Mouse (Mus musculus) midbrain, embryonic 12.5 days (tissue): Measurements from ENCODE around the gene Morc2a. TPM values are rescaled to one million over a fixed set of nuclear protein-coding genes. Genes with fewer than 3 reads are reported as not detected.

Source experiments
- ATAC-seq: fragments of 200-750 bp; cut with Nextera tagmentation; 2 replicates; pipeline ENCODE4 v1.8.0; 2017; ENCODE audit warnings: low read depth, moderate TSS enrichment, moderate library complexity; ENCODE audit not compliant: low FRiP score
- H3K27ac ChIP-seq: fragments of 300-500 bp; sonication (generic); replicated peaks from 2 replicates; pipeline ENCODE4 v1.5.1; 2016; ENCODE audit warnings: mild to moderate bottlenecking
- H3K27me3 ChIP-seq: fragments of 300-500 bp; sonication (generic); 2 replicates; pipeline ENCODE4 v1.6.1; 2016; ENCODE audit warnings: mild to moderate bottlenecking
- H3K36me3 ChIP-seq: fragments of 300-500 bp; sonication (generic); 2 replicates; pipeline ENCODE4 v1.6.1; 2016
- H3K4me1 ChIP-seq: fragments of 300-500 bp; sonication (generic); 2 replicates; pipeline ENCODE4 v1.6.1; 2016
- H3K4me2 ChIP-seq: fragments of 300-500 bp; sonication (generic); replicated peaks from 2 replicates; pipeline ENCODE4 v1.6.1; 2016; ENCODE audit warnings: mild to moderate bottlenecking, moderate library complexity
- H3K4me3 ChIP-seq: fragments of 300-500 bp; sonication (generic); 2 replicates; pipeline ENCODE4 v1.5.1; 2016; ENCODE audit warnings: mild to moderate bottlenecking
- H3K9ac ChIP-seq: fragments of 300-500 bp; sonication (generic); replicated peaks from 2 replicates; pipeline ENCODE4 v1.6.1; 2016; ENCODE audit warnings: mild to moderate bottlenecking, moderate library complexity
- H3K9me3 ChIP-seq: fragments of 300-500 bp; sonication (generic); 2 replicates; pipeline ENCODE4 v1.6.1; 2016; ENCODE audit warnings: mild to moderate bottlenecking
- WGBS: fragments of 180-500 bp; shearing (Covaris S2); methylation state at CpG from one replicate; pipeline ENCODE4 v1.1.7; 2016; 5-methylcytosine and 5-hydroxymethylcytosine counted together
- polyA plus RNA-seq: library from polyadenylated mRNA; unstranded; fragments of >200 nt; fragmentation: Nextera tagmentation; extraction: Ambion mirVana; gene quantifications from 2 replicates; pipeline ENCODE4 v1.2.1, GENCODE M21; 2016

Gene Morc2a
- polyA plus RNA-seq, 1 experiment from 2014 or later = 56.5 TPM

DNA sequence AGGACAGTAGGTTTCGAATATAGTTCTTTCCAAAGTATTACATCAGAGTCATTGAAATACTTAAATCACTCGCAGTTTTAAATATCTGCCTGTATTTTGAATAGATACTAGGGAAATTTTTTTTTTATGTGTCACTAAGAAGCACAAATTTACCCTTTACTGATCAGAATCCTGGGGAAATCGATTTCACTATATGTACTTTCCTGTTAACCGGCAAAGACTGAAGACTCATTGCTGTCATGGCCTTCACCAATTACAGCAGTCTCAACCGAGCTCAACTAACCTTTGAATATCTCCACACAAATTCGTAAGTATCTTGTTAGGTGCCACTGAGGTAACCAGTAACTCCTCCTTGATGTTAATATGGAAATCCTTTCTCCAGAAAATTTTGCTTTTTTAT, 1.1 kb downstream of the Morc2a start:
- 94% methylated on average over 6 of the region's 6 CpGs for WGBS
- no peak overlapping the region for H3K9ac ChIP-seq
- H3K36me3 ChIP-seq = peaks cover 36% of the 10 kb centered on the region
- peak overlapping the region; percentile 69 for H3K4me3 ChIP-seq
- peaks cover 15% of the 10 kb centered on the region for H3K9me3 ChIP-seq
- H3K4me1 ChIP-seq = peaks cover 17% of the 10 kb centered on the region
- no peak overlapping the region for H3K27ac ChIP-seq
- peak overlapping the region; percentile 71 for H3K4me2 ChIP-seq
- no peaks in the 10 kb centered on the region for H3K27me3 ChIP-seq
- no peak for ATAC-seq

DNA sequence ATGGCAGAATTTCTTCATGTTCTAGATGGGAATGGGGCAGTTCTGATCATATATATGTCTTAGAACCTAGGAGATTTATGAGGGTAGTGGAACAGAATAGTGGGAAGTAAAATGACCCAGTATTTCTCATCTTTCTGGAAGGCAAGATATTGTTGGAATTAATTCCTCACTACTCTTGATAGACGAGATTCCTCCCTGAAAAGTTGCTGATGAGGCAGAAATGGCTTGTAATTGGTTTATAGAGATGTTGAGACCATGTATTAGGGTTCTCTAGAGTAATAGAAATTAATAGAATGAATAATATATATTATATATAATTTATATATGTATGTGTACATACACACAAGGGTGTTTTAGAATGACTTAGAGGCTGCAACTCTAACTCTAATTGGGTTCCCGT, 13.0 kb downstream of the Morc2a start:
- Histone ChIP-seq H3K36me3 (peaks cover 43% of the 10 kb centered on the region), H3K27me3 (no peaks in the 10 kb centered on the region), H3K27ac (no peak overlapping the region), H3K4me3 (no peak overlapping the region), H3K4me2 (no peak overlapping the region), H3K4me1 (no peaks in the 10 kb centered on the region), H3K9ac (no peak overlapping the region), H3K9me3 (no peaks in the 10 kb centered on the region)
- 90% methylated on average over 2 of the region's 2 CpGs for WGBS
- no peak for ATAC-seq

DNA sequence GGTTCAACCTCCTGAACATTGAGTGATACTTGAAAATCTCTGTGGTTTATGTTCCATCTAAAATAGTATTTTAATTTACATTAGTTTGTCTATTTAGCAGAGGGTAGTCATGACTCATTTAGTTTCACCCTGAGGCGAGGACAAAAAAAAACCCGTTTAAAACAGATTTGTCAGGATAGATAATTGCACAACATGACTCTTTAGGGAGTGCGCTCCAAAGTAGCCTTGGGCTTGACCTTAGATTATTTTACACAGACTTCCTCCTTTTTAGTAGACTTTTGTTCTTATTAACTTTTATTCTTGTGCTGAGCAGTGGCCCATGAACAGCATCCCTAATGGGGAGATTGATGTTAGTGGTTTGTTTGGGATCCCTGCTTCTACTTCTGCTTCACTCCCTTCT, 18.5 kb downstream of the Morc2a start:
- H3K27ac ChIP-seq = no peak overlapping the region
- peaks cover 78% of the 10 kb centered on the region for H3K36me3 ChIP-seq
- no peak for ATAC-seq

DNA sequence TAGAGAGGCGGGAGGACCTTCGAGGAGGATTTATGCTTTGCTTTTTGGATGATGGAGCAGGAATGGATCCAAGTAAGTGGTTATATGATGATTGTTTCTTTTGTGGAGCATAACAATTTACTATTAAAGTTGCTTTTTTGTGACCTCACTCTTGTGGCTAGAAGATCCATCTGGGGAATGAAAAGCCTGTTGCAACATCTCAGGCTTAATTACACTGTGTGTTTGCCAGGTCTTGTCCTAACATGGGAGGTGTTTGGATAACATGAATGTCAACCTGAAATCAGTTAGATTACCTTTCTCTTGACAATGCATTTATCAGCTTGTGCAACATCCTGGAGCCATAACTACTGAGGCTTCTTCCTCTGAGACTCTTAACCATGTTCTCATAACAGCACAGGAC, 19.8 kb downstream of the Morc2a start:
- H3K4me1 ChIP-seq = no peaks in the 10 kb centered on the region
- H3K27me3 ChIP-seq = no peaks in the 10 kb centered on the region
- 93% methylated on average over 2 of the region's 2 CpGs for WGBS
- no peaks in the 10 kb centered on the region for H3K9me3 ChIP-seq
- no peak overlapping the region for H3K4me2 ChIP-seq
- no peak for ATAC-seq
- peaks cover 81% of the 10 kb centered on the region for H3K36me3 ChIP-seq
- no peak overlapping the region for H3K9ac ChIP-seq
- H3K27ac ChIP-seq = no peak overlapping the region
- no peak overlapping the region for H3K4me3 ChIP-seq

More for the DNA sequence above, 18.5 kb downstream of the Morc2a start:
- H3K4me3 ChIP-seq = no peak overlapping the region
- 90% methylated on average over 3 of the region's 3 CpGs for WGBS
- no peaks in the 10 kb centered on the region for H3K9me3 ChIP-seq
- no peaks in the 10 kb centered on the region for H3K27me3 ChIP-seq
- no peak overlapping the region for H3K9ac ChIP-seq
- H3K4me1 ChIP-seq = no peaks in the 10 kb centered on the region
- H3K4me2 ChIP-seq = no peak overlapping the region

DNA sequence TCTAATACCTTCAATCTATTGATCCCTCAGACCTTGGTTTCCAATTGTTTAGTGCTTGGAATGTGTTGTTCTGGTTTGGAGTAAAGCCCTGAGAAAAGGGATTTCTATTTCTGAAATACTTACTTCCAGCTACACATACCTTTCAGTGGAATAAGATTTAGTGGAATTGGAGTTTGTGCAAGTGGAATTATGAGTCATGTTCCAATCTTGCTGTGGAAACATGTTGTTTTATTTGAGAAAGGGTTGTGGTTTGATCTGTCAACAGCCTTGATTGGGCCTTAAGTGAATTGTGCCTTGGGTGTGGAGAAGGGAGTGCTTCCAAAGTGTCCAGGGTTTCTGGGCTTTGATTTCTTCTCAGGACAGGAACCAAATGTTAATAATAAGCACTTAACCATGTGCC, 20.9 kb downstream of the Morc2a start:
- Histone ChIP-seq H3K9ac (no peak overlapping the region), H3K27ac (no peak overlapping the region), H3K36me3 (peaks cover 81% of the 10 kb centered on the region), H3K9me3 (no peaks in the 10 kb centered on the region), H3K4me2 (no peak overlapping the region), H3K27me3 (no peaks in the 10 kb centered on the region), H3K4me1 (no peaks in the 10 kb centered on the region), H3K4me3 (no peak overlapping the region)
- ATAC-seq = no peak

DNA sequence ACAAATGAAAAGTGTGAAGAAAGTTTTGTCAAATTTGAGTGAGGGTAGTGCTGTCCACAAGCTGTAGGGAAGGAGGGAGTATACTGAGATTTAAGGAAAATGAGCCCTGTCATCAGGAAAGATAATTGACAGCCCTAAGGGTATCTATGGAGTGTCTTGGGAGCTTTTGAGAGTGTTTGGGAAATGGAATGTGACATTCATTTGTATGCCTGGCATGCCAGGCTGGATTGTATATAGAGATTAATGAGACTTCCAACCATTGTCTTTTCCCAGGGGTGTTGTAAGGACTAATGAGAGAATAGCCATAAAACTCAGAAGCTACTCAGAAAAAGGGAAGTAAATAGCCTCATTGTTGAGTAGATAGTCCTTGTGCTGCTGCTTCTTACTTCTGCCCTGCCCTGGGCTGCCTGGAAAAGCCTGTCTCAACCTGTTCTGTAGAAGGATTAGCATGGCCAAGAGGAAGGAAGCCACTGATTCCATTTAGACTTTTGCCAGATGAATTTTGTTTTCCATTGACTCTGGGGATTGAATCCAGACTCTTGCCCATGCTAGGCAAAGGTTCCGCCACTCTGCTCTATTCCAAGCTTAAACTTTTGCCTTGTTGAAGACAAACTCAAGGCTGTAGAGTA, 22.1 kb downstream of the Morc2a start:
- peaks cover 88% of the 10 kb centered on the region for H3K36me3 ChIP-seq

DNA sequence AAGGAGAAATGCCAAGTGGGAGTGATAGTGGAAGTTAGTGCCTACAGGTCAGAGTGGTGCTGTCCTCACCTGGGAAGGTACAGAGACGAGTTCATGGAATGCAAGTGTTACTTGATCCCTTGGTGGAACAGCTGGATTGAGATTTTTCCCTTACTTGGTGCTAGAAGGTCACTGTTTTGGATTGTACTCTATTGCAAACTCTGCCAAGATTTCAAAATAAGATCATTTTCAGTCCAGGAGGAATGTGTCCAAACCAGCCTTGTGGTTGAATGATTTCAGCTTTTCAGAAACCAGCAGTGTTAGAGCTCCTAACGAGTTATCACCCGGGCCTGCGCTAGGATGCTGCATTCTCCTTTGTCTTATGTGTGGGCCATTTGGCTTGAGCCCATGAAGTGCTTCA, 25.6 kb downstream of the Morc2a start:
- H3K27me3 ChIP-seq = no peaks in the 10 kb centered on the region
- no peak overlapping the region for H3K4me3 ChIP-seq
- H3K4me2 ChIP-seq = no peak overlapping the region
- ATAC-seq = no peak
- no peak overlapping the region for H3K9ac ChIP-seq
- WGBS = 84% methylated on average over 4 of the region's 4 CpGs
- H3K9me3 ChIP-seq = no peaks in the 10 kb centered on the region
- H3K4me1 ChIP-seq = no peaks in the 10 kb centered on the region
- peaks cover 96% of the 10 kb centered on the region for H3K36me3 ChIP-seq
- H3K27ac ChIP-seq = no peak overlapping the region

More for the DNA sequence above, 22.1 kb downstream of the Morc2a start:
- no peaks in the 10 kb centered on the region for H3K9me3 ChIP-seq
- no peak overlapping the region for H3K4me2 ChIP-seq
- no peak overlapping the region for H3K9ac ChIP-seq
- H3K4me3 ChIP-seq = no peak overlapping the region
- no peaks in the 10 kb centered on the region for H3K27me3 ChIP-seq
- no peak for ATAC-seq
- no peak overlapping the region for H3K27ac ChIP-seq
- WGBS = 98% methylated on average over 1 of the region's 1 CpGs
- no peaks in the 10 kb centered on the region for H3K4me1 ChIP-seq

DNA sequence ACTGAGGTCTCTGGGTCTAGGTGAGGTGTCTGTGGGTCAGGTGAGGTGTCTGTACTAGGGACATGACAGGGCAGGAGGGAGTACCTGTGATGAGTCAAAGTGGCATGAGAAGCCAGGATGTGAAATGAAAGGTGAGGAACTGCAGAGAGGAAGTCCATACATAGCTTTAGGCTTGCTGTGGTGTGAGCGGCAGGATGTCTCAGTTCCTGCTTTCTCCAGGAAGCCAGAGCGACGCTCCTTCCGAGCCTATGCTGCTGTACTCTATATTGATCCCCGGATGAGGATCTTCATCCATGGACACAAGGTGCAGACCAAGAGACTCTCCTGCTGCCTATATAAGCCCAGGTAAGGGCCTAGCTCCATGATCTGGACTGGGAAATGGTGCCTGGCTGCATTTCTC, 27.4 kb downstream of the Morc2a start:
- Histone ChIP-seq H3K27me3 (no peaks in the 10 kb centered on the region), H3K4me1 (no peaks in the 10 kb centered on the region), H3K36me3 (peaks cover 97% of the 10 kb centered on the region), H3K4me3 (no peak overlapping the region), H3K4me2 (no peak overlapping the region), H3K27ac (no peak overlapping the region), H3K9me3 (no peaks in the 10 kb centered on the region), H3K9ac (no peak overlapping the region)
- no peak for ATAC-seq
- WGBS = 100% methylated on average over 5 of the region's 5 CpGs

DNA sequence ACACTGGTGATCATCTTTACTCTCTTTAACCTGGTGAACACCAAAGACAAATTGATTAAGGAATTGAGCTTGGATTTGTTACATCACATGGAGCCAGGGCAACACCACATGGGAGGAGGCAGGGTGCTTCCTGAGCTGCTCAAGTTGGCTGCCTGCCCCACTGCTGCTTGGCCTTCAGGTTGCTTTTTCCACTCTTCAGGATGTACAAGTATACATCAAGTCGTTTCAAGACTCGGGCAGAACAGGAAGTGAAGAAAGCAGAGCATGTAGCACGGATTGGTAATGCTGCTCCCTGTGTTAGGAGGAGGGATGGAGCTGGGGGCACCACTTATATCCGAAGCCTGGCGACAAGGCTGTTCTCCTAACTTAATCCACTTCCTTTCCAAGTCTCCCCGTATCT, 28.2 kb downstream of the Morc2a start:
- Histone ChIP-seq H3K4me3 (no peak overlapping the region), H3K27ac (no peak overlapping the region), H3K27me3 (no peaks in the 10 kb centered on the region), H3K4me2 (no peak overlapping the region), H3K4me1 (no peaks in the 10 kb centered on the region), H3K36me3 (peaks cover 93% of the 10 kb centered on the region), H3K9me3 (no peaks in the 10 kb centered on the region), H3K9ac (no peak overlapping the region)
- WGBS = 85% methylated on average over 6 of the region's 6 CpGs
- ATAC-seq = no peak

DNA sequence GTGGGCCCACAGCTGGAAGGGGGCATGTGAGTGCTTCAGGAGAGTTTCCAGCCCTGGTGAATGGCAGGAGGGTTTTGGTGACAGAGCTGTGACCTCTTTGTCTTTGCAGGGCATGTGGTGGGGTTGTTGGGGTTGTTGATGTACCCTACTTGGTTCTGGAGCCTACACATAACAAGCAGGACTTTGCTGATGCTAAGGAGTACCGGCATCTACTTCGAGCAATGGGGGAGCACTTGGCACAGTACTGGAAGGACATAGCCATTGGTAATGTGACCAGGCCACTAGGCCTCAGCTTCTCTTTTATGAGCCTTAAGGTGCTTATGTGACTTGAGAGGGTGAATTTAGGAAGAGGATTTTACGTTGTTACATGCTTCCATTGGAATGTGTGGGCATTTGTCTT, 30.8 kb downstream of the Morc2a start:
- H3K36me3 ChIP-seq = peaks cover 90% of the 10 kb centered on the region
- no peak overlapping the region for H3K9ac ChIP-seq
- ATAC-seq = no peak
- 98% methylated on average over 3 of the region's 3 CpGs for WGBS
- H3K27me3 ChIP-seq = no peaks in the 10 kb centered on the region
- no peaks in the 10 kb centered on the region for H3K4me1 ChIP-seq
- no peak overlapping the region for H3K27ac ChIP-seq
- no peak overlapping the region for H3K4me3 ChIP-seq
- H3K4me2 ChIP-seq = no peak overlapping the region
- no peaks in the 10 kb centered on the region for H3K9me3 ChIP-seq

DNA sequence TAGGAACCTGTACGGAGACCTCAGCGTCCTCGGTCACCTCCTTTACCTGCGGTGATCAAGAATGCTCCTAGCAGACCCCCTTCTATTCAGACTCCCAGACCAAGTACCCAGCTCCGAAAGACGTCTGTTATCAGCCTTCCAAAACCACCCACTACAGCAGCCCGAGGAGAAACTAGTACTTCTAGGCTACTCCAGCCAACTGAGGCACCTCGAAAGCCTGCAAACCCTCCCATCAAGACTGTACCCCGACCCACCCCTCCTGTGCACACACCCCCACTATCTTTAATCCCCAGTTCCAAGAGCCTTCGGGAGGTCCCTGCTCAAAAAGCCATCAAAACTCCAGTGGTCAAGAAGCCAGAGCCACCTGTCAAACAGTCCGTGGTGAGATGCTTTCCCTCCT, 34.7 kb downstream of the Morc2a start:
- H3K27ac ChIP-seq = no peak overlapping the region
- no peaks in the 10 kb centered on the region for H3K27me3 ChIP-seq
- no peak overlapping the region for H3K9ac ChIP-seq
- no peaks in the 10 kb centered on the region for H3K4me1 ChIP-seq
- ATAC-seq = no peak
- H3K9me3 ChIP-seq = no peaks in the 10 kb centered on the region
- H3K4me2 ChIP-seq = no peak overlapping the region
- H3K4me3 ChIP-seq = no peak overlapping the region
- 92% methylated on average over 11 of the region's 11 CpGs for WGBS
- peaks cover 90% of the 10 kb centered on the region for H3K36me3 ChIP-seq

DNA sequence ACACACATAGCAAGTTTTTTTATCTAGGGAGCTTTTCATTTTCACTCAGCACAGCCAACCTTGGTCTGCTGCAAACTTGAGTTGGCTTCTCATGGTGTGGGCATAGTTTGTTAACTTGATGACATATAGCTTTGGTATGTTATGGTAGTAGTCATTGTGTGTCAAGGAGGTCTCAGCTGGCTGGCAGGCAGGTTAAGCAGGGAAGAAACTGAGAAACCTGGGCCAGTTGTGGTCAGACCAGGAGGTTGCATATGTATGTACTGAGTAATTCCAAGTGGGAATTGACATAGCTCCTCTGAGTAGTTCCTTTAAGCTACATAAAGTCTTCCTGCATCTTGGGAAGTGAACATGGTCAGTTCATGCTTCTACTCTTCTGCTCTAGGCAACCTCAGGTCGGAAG, 35.2 kb downstream of the Morc2a start:
- Histone ChIP-seq H3K27ac (no peak overlapping the region), H3K4me2 (no peak overlapping the region), H3K4me1 (no peaks in the 10 kb centered on the region), H3K4me3 (no peak overlapping the region), H3K27me3 (no peaks in the 10 kb centered on the region), H3K9me3 (no peaks in the 10 kb centered on the region), H3K36me3 (peaks cover 90% of the 10 kb centered on the region), H3K9ac (no peak overlapping the region)
- 90% methylated on average over 1 of the region's 1 CpGs for WGBS
- ATAC-seq = no peak

DNA sequence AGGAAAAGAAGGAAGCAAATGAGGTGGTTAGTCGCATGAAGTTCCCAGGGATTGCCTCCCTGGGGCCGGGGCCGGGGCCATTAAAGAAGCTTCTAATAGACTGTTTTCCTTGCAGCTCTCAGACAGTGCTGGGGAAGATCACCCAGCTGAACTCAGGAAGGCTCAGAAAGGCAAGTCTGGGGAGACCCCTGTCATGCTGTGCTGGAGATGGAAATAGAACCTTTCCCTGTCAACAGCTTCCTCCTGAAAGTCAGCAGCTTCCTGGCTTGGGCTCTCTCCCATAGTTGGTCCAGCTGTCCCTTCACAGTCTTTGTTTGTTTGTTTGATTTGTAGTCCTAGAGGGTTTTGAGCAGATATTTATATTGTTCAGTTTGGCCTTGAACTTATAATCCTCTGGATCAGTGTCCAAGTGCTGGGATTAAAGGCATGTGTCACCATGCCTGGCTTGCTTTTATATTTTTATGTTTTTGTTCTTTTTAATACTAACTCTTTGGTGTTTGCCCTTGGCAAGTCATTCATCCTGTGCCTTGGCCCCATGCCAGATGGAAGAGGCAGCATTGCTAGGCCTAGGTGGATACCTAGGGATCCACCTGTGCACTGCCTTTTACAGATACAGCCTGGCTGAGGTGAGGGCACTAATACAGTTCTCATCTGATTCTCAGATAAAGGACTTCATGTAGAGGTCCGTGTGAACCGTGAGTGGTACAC, 35.9 kb downstream of the Morc2a start:
- peaks cover 92% of the 10 kb centered on the region for H3K36me3 ChIP-seq
- WGBS = 90% methylated on average over 5 of the region's 5 CpGs
- H3K9ac ChIP-seq = no peak overlapping the region
- H3K9me3 ChIP-seq = no peaks in the 10 kb centered on the region
- no peaks in the 10 kb centered on the region for H3K4me1 ChIP-seq
- H3K27me3 ChIP-seq = no peaks in the 10 kb centered on the region
- no peak overlapping the region for H3K4me3 ChIP-seq
- H3K27ac ChIP-seq = no peak overlapping the region
- H3K4me2 ChIP-seq = no peak overlapping the region
- ATAC-seq = no peak
